Mouse (Mus musculus) liver, adult 2 months (tissue): ENCODE results near the gene Sbk1. TPM values are rescaled to one million over a fixed set of nuclear protein-coding genes. Genes with fewer than 3 reads are reported as not detected.

Source experiments
- DNase-seq: peaks from one replicate; pipeline ENCODE4 v3.0.0-alpha.2; 2011; ENCODE audit warnings: low read depth, low spot score; ENCODE audit errors: extremely low read depth
- H3K27ac ChIP-seq: fragments of 200-500 bp; replicated peaks from 2 replicates; pipeline ENCODE4 v1.5.1; 2012; ENCODE audit warnings: low read depth, mild to moderate bottlenecking, control low read depth, inconsistent platforms, low read length; ENCODE audit not compliant: insufficient read depth
- H3K27me3 ChIP-seq: fragments of 200-500 bp; 2 replicates; pipeline ENCODE4 v1.6.1; 2012; ENCODE audit warnings: mild to moderate bottlenecking, moderate library complexity, low read length, inconsistent platforms; ENCODE audit not compliant: control insufficient read depth, insufficient read depth
- H3K36me3 ChIP-seq: fragments of 200-500 bp; 2 replicates; pipeline ENCODE4 v1.6.1; 2012; ENCODE audit warnings: low read length, inconsistent platforms; ENCODE audit not compliant: control insufficient read depth, insufficient read depth
- H3K4me1 ChIP-seq: fragments of 200-500 bp; 2 replicates; pipeline ENCODE4 v1.6.1; 2011; ENCODE audit warnings: low read length; ENCODE audit not compliant: control insufficient read depth, insufficient read depth
- H3K4me3 ChIP-seq: fragments of 200-500 bp; 2 replicates; pipeline ENCODE4 v1.5.1; 2011; ENCODE audit warnings: low read depth, mild to moderate bottlenecking, control low read depth, low read length, moderate library complexity; ENCODE audit not compliant: insufficient read depth
- H3K79me2 ChIP-seq: fragments of 200-500 bp; 2 replicates; pipeline ENCODE4 v1.6.1; 2012; ENCODE audit warnings: inconsistent platforms, mild to moderate bottlenecking, low read length, moderate library complexity; ENCODE audit not compliant: control insufficient read depth, insufficient read depth
- H3K9ac ChIP-seq: fragments of 200-500 bp; 2 replicates; pipeline ENCODE4 v1.6.1; 2012; ENCODE audit warnings: low read depth, mild to moderate bottlenecking, control low read depth, inconsistent platforms, low read length
- CTCF ChIP-seq: fragments of 200-500 bp; IDR thresholded peaks from 2 replicates; pipeline ENCODE4 v1.5.1; 2011; ENCODE audit warnings: low read depth, low read length, control low read depth
- POLR2A ChIP-seq: fragments of 200-500 bp; IDR thresholded peaks from 2 replicates; pipeline ENCODE4 v1.6.1; 2011; ENCODE audit warnings: low read length, control low read depth; ENCODE audit not compliant: insufficient read depth; ENCODE audit errors: extremely low read depth
- WGBS: fragments of 180-500 bp; shearing (Covaris S2); methylation state at CpG from one replicate; pipeline ENCODE4 v1.1.7; 2018; 5-methylcytosine and 5-hydroxymethylcytosine counted together
- polyA plus RNA-seq: library from polyadenylated mRNA; depleted of rRNA; stranded (reverse); fragments of >200 nt; gene quantifications from 2 replicates; pipeline ENCODE4 v1.2.3, GENCODE M21; 2012
- total RNA-seq: library from RNA; depleted of rRNA; stranded (reverse); fragments of >200 nt; gene quantifications from 2 replicates; pipeline ENCODE4 v1.2.3, GENCODE M21; 2014

The Sbk1 gene
- total and polyA plus RNA-seq, 2 experiments = 13.5 to 17.1 TPM

- TF ChIP-seq POLR2A = no peak
- H3K9ac ChIP-seq = peak overlapping the region; percentile 43
- peak; percentile 86 for DNase-seq
- peaks cover 10% of the 10 kb centered on the region; the same call in 1 of the 2 replicates for H3K79me2 ChIP-seq
- peaks cover 39% of the 10 kb centered on the region for H3K4me1 ChIP-seq
- H3K4me3 ChIP-seq = no peak overlapping the region
- 0 out of 2 replicates have a peak, but pooled peaks cover 2% of the 10 kb centered on the region for H3K36me3 ChIP-seq
- H3K27me3 ChIP-seq = no peaks in the 10 kb centered on the region
- H3K27ac ChIP-seq = peak overlapping the region; percentile 56
- WGBS = 20% methylated on average over 5 of the region's 5 CpGs
Measured at GRCm38 (mm10) chr7:126284021-126284420, 11.6 kb downstream of the Sbk1 start.

GRCm38 (mm10) chr7:126284441-126284840, 12.0 kb downstream of the Sbk1 start:
- 0 out of 2 replicates have a peak, but pooled peaks cover 2% of the 10 kb centered on the region for H3K36me3 ChIP-seq
- WGBS = 55% methylated on average over 4 of the region's 4 CpGs
- no peaks in the 10 kb centered on the region for H3K27me3 ChIP-seq
- H3K4me1 ChIP-seq = peaks cover 36% of the 10 kb centered on the region
- no peak overlapping the region for H3K4me3 ChIP-seq
- peak overlapping the region; percentile 56 for H3K27ac ChIP-seq
- DNase-seq = no peak
- H3K79me2 ChIP-seq = peaks cover 8% of the 10 kb centered on the region; the same call in 1 of the 2 replicates
- peak overlapping the region; percentile 43 for H3K9ac ChIP-seq
- TF ChIP-seq POLR2A = no peak

GRCm38 (mm10) chr7:126284865-126285264, 12.4 kb downstream of the Sbk1 start:
- H3K36me3 ChIP-seq = 0 out of 2 replicates have a peak, but pooled peaks cover 2% of the 10 kb centered on the region
- peak overlapping the region; percentile 56 for H3K27ac ChIP-seq
- H3K27me3 ChIP-seq = no peaks in the 10 kb centered on the region
- WGBS = 3% methylated on average over 4 of the region's 4 CpGs
- peaks cover 33% of the 10 kb centered on the region for H3K4me1 ChIP-seq
- H3K4me3 ChIP-seq = no peak overlapping the region
- no peak overlapping the region for H3K9ac ChIP-seq
- DNase-seq = peak; percentile 70
- TF ChIP-seq CTCF (no peak), POLR2A (no peak)
- peaks cover 7% of the 10 kb centered on the region; the same call in 1 of the 2 replicates for H3K79me2 ChIP-seq

- H3K27me3 ChIP-seq = no peaks in the 10 kb centered on the region
- 0 out of 2 replicates have a peak, but pooled peaks cover 2% of the 10 kb centered on the region for H3K36me3 ChIP-seq
- WGBS = 39% methylated on average over 12 of the region's 12 CpGs
- TF ChIP-seq CTCF = no peak
- 0 out of 2 replicates have a peak overlapping the region, but pooled peaks have one; percentile 10 for H3K27ac ChIP-seq
- no peak overlapping the region for H3K9ac ChIP-seq
- no peak overlapping the region for H3K4me3 ChIP-seq
- peaks cover 30% of the 10 kb centered on the region for H3K4me1 ChIP-seq
- DNase-seq = peak; percentile 56
- peaks cover 7% of the 10 kb centered on the region; the same call in 1 of the 2 replicates for H3K79me2 ChIP-seq
Measured at GRCm38 (mm10) chr7:126285293-126286211, 13.1 kb downstream of the Sbk1 start.

GRCm38 (mm10) chr7:126286311-126286710, 13.9 kb downstream of the Sbk1 start:
- no peak for TF ChIP-seq POLR2A
- TF ChIP-seq CTCF = no peak
- Histone ChIP-seq H3K4me1 (peaks cover 30% of the 10 kb centered on the region), H3K36me3 (0 out of 2 replicates have a peak, but pooled peaks cover under 1% of the 10 kb centered on the region), H3K9ac (no peak overlapping the region), H3K27ac (no peak overlapping the region), H3K27me3 (no peaks in the 10 kb centered on the region), H3K4me3 (no peak overlapping the region), H3K79me2 (peaks cover 7% of the 10 kb centered on the region; the same call in 1 of the 2 replicates)
- DNase-seq = no peak
- 88% methylated on average over 2 of the region's 2 CpGs for WGBS
